Mouse (Mus musculus): ENCODE results near the gene Eif2b5.

Eif2b5 gene

GRCm38 (mm10) chr16:20491301-20491700 is 7.3 kb upstream of the Eif2b5 start:
- DNase-seq = no peak

- no peak for DNase-seq
These were observed 5.2 kb upstream of the Eif2b5 start for GRCm38 (mm10) chr16:20493452-20493851.

- peak; percentile 73 for DNase-seq
These were observed 1.7 kb upstream of the Eif2b5 start for GRCm38 (mm10) chr16:20496671-20497600.

GRCm38 (mm10) chr16:20497980-20498676 is 489 bp upstream of the Eif2b5 start:
- peak; percentile 39 for DNase-seq

GRCm38 (mm10) chr16:20506000-20506399 is 7.4 kb downstream of the Eif2b5 start:
- no peak for DNase-seq

- DNase-seq = peak; percentile 21
These were observed 10.7 kb downstream of the Eif2b5 start for GRCm38 (mm10) chr16:20509349-20509748.

- DNase-seq = no peak
These were observed 12.7 kb downstream of the Eif2b5 start for GRCm38 (mm10) chr16:20511277-20511847.

- no peak for DNase-seq
These were observed 17.4 kb downstream of the Eif2b5 start for GRCm38 (mm10) chr16:20516032-20516431.

GRCm38 (mm10) chr16:20516726-20517201 is 18.1 kb downstream of the Eif2b5 start, which contains the start of gene Dvl3:
Dvl3 (plus strand) TSS chr16:20516982.
- DNase-seq = peak; percentile 85

GRCm38 (mm10) chr16:20517216-20517615 is 18.6 kb downstream of the Eif2b5 start:
- DNase-seq = peak; percentile 63

GRCm38 (mm10) chr16:20517701-20518374 is 19.2 kb downstream of the Eif2b5 start:
- no peak for DNase-seq

- DNase-seq = no peak
These were observed 25.3 kb downstream of the Eif2b5 start for GRCm38 (mm10) chr16:20523886-20524285.

- no peak for DNase-seq
These were observed 30.2 kb downstream of the Eif2b5 start for GRCm38 (mm10) chr16:20528779-20529178.

- no peak for DNase-seq
These were observed 30.8 kb downstream of the Eif2b5 start for GRCm38 (mm10) chr16:20529375-20529774.

GRCm38 (mm10) chr16:20530941-20531340 is 32.3 kb downstream of the Eif2b5 start:
- DNase-seq = no peak

GRCm38 (mm10) chr16:20534617-20535295 is 36.1 kb downstream of the Eif2b5 start:
- no peak for DNase-seq

GRCm38 (mm10) chr16:20535296-20536080 is 36.9 kb downstream of the Eif2b5 start, which contains the start of gene Ap2m1:
Ap2m1 (plus strand) TSS chr16:20535478.
- peak; percentile 94 for DNase-seq

- no peak for DNase-seq
These were observed 37.6 kb downstream of the Eif2b5 start for GRCm38 (mm10) chr16:20536081-20536665.

GRCm38 (mm10) chr16:20537071-20537471 is 38.5 kb downstream of the Eif2b5 start:
- DNase-seq = no peak

GRCm38 (mm10) chr16:20537601-20538320 is 39.1 kb downstream of the Eif2b5 start:
- no peak for DNase-seq
